Mouse (Mus musculus): ENCODE results near the gene Pde4b. TPM values are rescaled to one million over a fixed set of nuclear protein-coding genes. Genes with fewer than 3 reads are reported as not detected.

The Pde4b gene
- polyA plus RNA-seq, 1 experiment, result 0.81 TPM

DNA sequence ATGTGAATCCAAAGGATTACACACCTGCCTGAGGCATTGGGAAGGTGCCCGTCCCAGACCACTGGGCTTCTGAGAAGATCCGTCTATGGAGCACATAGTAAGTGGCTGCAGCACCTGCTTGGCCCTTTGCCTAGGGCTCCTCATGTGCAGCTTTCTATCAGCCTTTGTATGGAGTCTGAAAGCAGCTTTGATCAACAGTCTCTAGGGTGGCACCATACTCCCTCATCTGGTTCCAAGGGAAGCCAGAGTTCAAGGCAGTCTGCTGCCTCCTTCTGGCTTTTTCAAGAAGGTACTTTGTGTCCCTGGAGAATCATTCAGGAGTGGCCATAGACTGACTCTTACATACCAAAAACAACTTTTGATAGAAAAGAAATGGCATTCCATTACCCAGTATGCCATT, 397.4 kb downstream of the Pde4b start:
- H3K4me1 ChIP-seq (ENCODE audit: control insufficient read depth, insufficient read depth, low read length), result no peaks in the 10 kb centered on the region

DNA sequence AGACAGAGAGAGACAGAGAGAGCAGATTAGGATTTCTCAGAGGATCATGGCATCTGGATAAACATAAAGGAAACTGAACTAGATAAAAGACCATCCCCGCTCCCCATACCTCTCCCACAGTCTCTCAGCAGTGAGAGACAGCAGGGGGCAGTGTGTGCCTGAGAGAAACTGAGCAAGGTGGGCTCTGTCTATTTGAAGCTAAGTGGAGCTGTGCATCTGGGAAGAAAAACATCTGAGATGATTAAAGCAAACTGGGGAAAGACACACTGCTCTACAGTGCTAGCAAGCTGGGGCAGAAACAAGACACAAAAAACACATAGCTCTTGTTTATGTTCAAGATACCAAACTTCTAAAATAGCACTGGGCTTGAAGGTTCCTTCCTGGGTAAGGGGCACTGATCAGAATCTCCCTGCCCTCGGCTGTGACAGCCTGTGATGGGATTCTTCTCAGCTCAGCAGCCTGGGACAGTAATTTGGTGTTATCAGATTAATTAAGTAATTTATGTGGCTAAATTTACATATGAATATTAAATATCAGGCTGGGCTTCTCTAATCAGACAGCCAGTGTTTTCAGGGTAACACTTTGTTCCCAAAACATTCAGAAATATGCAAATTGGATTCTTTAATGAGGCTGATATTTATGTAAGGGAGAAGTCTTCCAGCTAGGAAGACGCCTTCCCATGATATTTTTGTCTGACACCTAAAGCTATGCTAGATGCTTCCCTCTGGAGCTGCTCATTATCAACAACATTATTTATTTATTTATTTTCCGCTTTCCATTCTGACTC, 399.0 kb downstream of the Pde4b start:
- no peak overlapping the region for H3K9ac ChIP-seq (ENCODE audit: low read depth, poor library complexity, severe bottlenecking)
- H3K4me1 ChIP-seq (ENCODE audit: control insufficient read depth, insufficient read depth, low read length), result no peaks in the 10 kb centered on the region
- H3K4me3 ChIP-seq (ENCODE audit: low read depth, low read length), result no peak overlapping the region
- peak; percentile 44 for TF ChIP-seq CTCF (IDR thresholded peaks at IDR 0.05; ENCODE audit: low read depth, low read length)
- TF ChIP-seq EP300 (IDR thresholded peaks at IDR 0.05; ENCODE audit: insufficient read depth, low read depth, low read length), result no peak
- H3K27ac ChIP-seq (ENCODE audit: insufficient read depth, low read length), result no peak overlapping the region
- no peaks in the 10 kb centered on the region for H3K9me3 ChIP-seq (replicated peaks; ENCODE audit: control insufficient read depth, insufficient read depth, low read length, poor library complexity, severe bottlenecking)
- no peaks in the 10 kb centered on the region for H3K27me3 ChIP-seq (ENCODE audit: control insufficient read depth, insufficient read depth, low read length, poor library complexity, severe bottlenecking)
- H3K36me3 ChIP-seq (ENCODE audit: control insufficient read depth, insufficient read depth, low read length, poor library complexity, severe bottlenecking), result no peaks in the 10 kb centered on the region

More for the DNA sequence above, 397.4 kb downstream of the Pde4b start:
- H3K27me3 ChIP-seq (ENCODE audit: control insufficient read depth, insufficient read depth, low read length, poor library complexity, severe bottlenecking), result no peaks in the 10 kb centered on the region
- no peak overlapping the region for H3K9ac ChIP-seq (ENCODE audit: low read depth, poor library complexity, severe bottlenecking)
- no peaks in the 10 kb centered on the region for H3K9me3 ChIP-seq (replicated peaks; ENCODE audit: control insufficient read depth, insufficient read depth, low read length, poor library complexity, severe bottlenecking)
- no peak overlapping the region for H3K27ac ChIP-seq (ENCODE audit: insufficient read depth, low read length)
- no peaks in the 10 kb centered on the region for H3K36me3 ChIP-seq (ENCODE audit: control insufficient read depth, insufficient read depth, low read length, poor library complexity, severe bottlenecking)
- TF ChIP-seq EP300 (IDR thresholded peaks at IDR 0.05; ENCODE audit: insufficient read depth, low read depth, low read length), result no peak
- no peak for TF ChIP-seq POLR2A (IDR thresholded peaks at IDR 0.05; ENCODE audit: insufficient read depth, low read length)
- TF ChIP-seq CTCF (IDR thresholded peaks at IDR 0.05; ENCODE audit: low read depth, low read length), result peak; percentile 5
- H3K4me3 ChIP-seq (ENCODE audit: low read depth, low read length), result no peak overlapping the region

DNA sequence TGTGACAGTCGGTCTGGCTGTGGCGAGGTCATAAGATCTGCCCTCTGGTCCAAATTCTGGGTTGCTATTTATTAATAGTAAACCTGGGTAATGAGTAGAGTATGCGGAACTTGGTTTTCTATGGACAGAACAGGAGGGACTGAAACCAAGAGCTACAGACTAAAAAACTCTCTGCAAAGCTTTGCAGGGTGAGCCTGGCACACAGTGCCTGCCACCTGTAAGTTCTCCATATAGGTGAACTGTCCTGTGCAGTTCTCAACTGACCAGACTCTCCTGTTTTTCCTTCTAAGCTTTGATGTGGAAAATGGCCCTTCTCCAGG, 399.5 kb downstream of the Pde4b start:
- TF ChIP-seq POLR2A (IDR thresholded peaks at IDR 0.05; ENCODE audit: insufficient read depth, low read length) (no peak), CTCF (IDR thresholded peaks at IDR 0.05; ENCODE audit: low read depth, low read length) (no peak), EP300 (IDR thresholded peaks at IDR 0.05; ENCODE audit: insufficient read depth, low read depth, low read length) (no peak)
- Histone ChIP-seq H3K27me3 (ENCODE audit: control insufficient read depth, insufficient read depth, low read length, poor library complexity, severe bottlenecking) (no peaks in the 10 kb centered on the region), H3K27ac (ENCODE audit: insufficient read depth, low read length) (no peak overlapping the region), H3K9ac (ENCODE audit: low read depth, poor library complexity, severe bottlenecking) (no peak overlapping the region), H3K36me3 (ENCODE audit: control insufficient read depth, insufficient read depth, low read length, poor library complexity, severe bottlenecking) (no peaks in the 10 kb centered on the region), H3K9me3 (replicated peaks; ENCODE audit: control insufficient read depth, insufficient read depth, low read length, poor library complexity, severe bottlenecking) (no peaks in the 10 kb centered on the region), H3K4me1 (ENCODE audit: control insufficient read depth, insufficient read depth, low read length) (no peaks in the 10 kb centered on the region), H3K4me3 (ENCODE audit: low read depth, low read length) (no peak overlapping the region)

DNA sequence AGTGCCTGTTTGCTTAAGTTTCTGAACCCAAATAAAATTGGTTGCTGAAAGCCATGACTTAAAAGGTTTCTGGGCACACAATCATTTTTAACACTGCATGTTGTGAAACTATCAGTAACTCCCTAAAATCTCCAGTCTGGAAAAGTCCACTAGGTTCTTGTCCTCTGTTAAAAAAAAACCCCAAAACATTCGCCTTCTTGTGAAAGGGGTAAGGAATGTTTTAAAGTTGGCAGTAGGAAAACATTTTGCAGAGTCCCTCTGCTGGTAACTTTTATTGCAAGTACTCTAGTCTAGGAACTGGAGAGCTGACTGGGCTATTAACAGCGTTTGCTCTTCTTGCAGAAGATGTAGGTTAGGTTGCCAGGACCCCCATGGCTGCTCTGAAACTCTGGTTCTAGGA, 400.7 kb downstream of the Pde4b start:
- H3K27me3 ChIP-seq (ENCODE audit: control insufficient read depth, insufficient read depth, low read length, poor library complexity, severe bottlenecking), result no peaks in the 10 kb centered on the region
- H3K4me1 ChIP-seq (ENCODE audit: control insufficient read depth, insufficient read depth, low read length), result no peaks in the 10 kb centered on the region
- no peak overlapping the region for H3K4me3 ChIP-seq (ENCODE audit: low read depth, low read length)
- no peak overlapping the region for H3K27ac ChIP-seq (ENCODE audit: insufficient read depth, low read length)
- no peak overlapping the region for H3K9ac ChIP-seq (ENCODE audit: low read depth, poor library complexity, severe bottlenecking)
- TF ChIP-seq EP300 (IDR thresholded peaks at IDR 0.05; ENCODE audit: insufficient read depth, low read depth, low read length) (no peak), CTCF (IDR thresholded peaks at IDR 0.05; ENCODE audit: low read depth, low read length) (no peak), POLR2A (IDR thresholded peaks at IDR 0.05; ENCODE audit: insufficient read depth, low read length) (no peak)
- H3K36me3 ChIP-seq (ENCODE audit: control insufficient read depth, insufficient read depth, low read length, poor library complexity, severe bottlenecking), result no peaks in the 10 kb centered on the region
- no peaks in the 10 kb centered on the region for H3K9me3 ChIP-seq (replicated peaks; ENCODE audit: control insufficient read depth, insufficient read depth, low read length, poor library complexity, severe bottlenecking)

DNA sequence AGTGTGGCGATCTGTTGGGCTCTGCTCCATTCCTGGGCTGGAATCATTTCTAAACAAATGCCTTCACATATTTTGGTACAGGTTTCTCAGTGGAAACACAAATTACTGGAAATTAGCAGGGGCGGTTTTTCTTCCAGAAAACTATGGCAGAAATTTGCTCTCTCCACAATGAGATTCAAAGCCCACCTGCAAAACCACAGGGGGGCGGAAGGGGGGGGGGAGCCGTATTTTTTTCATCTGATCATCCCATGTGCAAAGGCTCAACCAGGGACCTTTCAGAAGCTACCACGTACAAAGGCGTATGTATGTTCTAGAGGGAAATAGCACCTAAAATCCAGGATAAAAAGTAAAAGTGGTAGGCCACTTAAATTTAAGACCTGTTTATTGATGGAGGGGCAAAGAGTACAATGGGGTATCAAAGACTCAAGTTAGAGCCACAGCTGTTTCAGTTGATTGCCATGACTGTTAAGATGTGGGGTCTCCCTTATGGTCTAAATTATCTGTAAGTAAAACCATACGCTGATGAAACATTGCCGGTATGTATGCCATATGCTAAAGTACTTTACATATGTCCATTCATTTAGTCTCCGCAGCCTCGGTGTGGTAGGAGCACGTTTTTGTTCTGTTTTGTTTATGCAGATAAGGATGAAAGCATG, 404.3 kb downstream of the Pde4b start:
- Histone ChIP-seq H3K4me1 (ENCODE audit: control insufficient read depth, insufficient read depth, low read length) (no peaks in the 10 kb centered on the region), H3K9ac (ENCODE audit: low read depth, poor library complexity, severe bottlenecking) (no peak overlapping the region), H3K9me3 (replicated peaks; ENCODE audit: control insufficient read depth, insufficient read depth, low read length, poor library complexity, severe bottlenecking) (no peaks in the 10 kb centered on the region), H3K27ac (ENCODE audit: insufficient read depth, low read length) (no peak overlapping the region), H3K27me3 (ENCODE audit: control insufficient read depth, insufficient read depth, low read length, poor library complexity, severe bottlenecking) (no peaks in the 10 kb centered on the region), H3K4me3 (ENCODE audit: low read depth, low read length) (no peak overlapping the region), H3K36me3 (ENCODE audit: control insufficient read depth, insufficient read depth, low read length, poor library complexity, severe bottlenecking) (no peaks in the 10 kb centered on the region)
- TF ChIP-seq CTCF (IDR thresholded peaks at IDR 0.05; ENCODE audit: low read depth, low read length) (no peak), POLR2A (IDR thresholded peaks at IDR 0.05; ENCODE audit: insufficient read depth, low read length) (no peak), EP300 (IDR thresholded peaks at IDR 0.05; ENCODE audit: insufficient read depth, low read depth, low read length) (no peak)

DNA sequence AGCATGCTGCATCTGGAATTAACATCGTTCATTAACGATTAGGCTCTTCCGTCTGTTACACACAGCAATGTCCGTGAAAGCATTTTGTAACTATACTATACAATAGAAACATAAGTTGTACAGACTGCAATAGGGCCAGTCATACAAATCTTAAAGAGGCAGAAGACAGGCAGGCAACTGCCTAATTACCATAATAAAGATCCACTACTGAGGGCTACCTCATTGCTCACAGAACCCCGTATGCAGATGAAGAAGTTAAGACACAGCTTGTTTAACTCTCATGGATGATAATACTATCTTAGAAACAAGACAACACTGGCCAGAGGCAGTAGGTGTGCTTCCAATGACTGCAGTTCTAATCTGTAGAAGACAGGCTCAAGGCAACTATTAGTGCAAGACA, 405.6 kb downstream of the Pde4b start:
- H3K4me3 ChIP-seq (ENCODE audit: low read depth, low read length), result no peak overlapping the region
- no peaks in the 10 kb centered on the region for H3K9me3 ChIP-seq (replicated peaks; ENCODE audit: control insufficient read depth, insufficient read depth, low read length, poor library complexity, severe bottlenecking)
- TF ChIP-seq POLR2A (IDR thresholded peaks at IDR 0.05; ENCODE audit: insufficient read depth, low read length) (no peak), CTCF (IDR thresholded peaks at IDR 0.05; ENCODE audit: low read depth, low read length) (no peak), EP300 (IDR thresholded peaks at IDR 0.05; ENCODE audit: insufficient read depth, low read depth, low read length) (no peak)
- no peak overlapping the region for H3K27ac ChIP-seq (ENCODE audit: insufficient read depth, low read length)
- H3K36me3 ChIP-seq (ENCODE audit: control insufficient read depth, insufficient read depth, low read length, poor library complexity, severe bottlenecking), result no peaks in the 10 kb centered on the region
- H3K9ac ChIP-seq (ENCODE audit: low read depth, poor library complexity, severe bottlenecking), result no peak overlapping the region
- H3K27me3 ChIP-seq (ENCODE audit: control insufficient read depth, insufficient read depth, low read length, poor library complexity, severe bottlenecking), result no peaks in the 10 kb centered on the region
- H3K4me1 ChIP-seq (ENCODE audit: control insufficient read depth, insufficient read depth, low read length), result no peaks in the 10 kb centered on the region

Data from ES-Bruce4 (cell line).